Mouse (Mus musculus) hindbrain, embryonic 12.5 days (tissue): ENCODE measurements at regions not wholly inside any gene's neighbourhood (a gene's known extent, or its start where the extent isn't known, plus 50 kb on each side); places are given as distances from the start of the nearest gene placed in this dataset.

ENCODE experiments used
- ATAC-seq: fragments of 200-750 bp; cut with Nextera tagmentation; 2 replicates; pipeline ENCODE4 v1.8.0; 2017; ENCODE audit warnings: moderate TSS enrichment; ENCODE audit not compliant: low FRiP score
- H3K27ac ChIP-seq: fragments of 300-500 bp; sonication (generic); 2 replicates; pipeline ENCODE4 v1.5.1; 2016; ENCODE audit warnings: mild to moderate bottlenecking
- H3K27me3 ChIP-seq: fragments of 300-500 bp; sonication (generic); 2 replicates; pipeline ENCODE4 v1.6.1; 2016; ENCODE audit warnings: mild to moderate bottlenecking
- H3K36me3 ChIP-seq: fragments of 300-500 bp; sonication (generic); 2 replicates; pipeline ENCODE4 v1.6.1; 2016; ENCODE audit warnings: mild to moderate bottlenecking
- H3K4me1 ChIP-seq: fragments of 300-500 bp; sonication (generic); 2 replicates; pipeline ENCODE4 v1.6.1; 2016
- H3K4me2 ChIP-seq: fragments of 300-500 bp; sonication (generic); replicated peaks from 2 replicates; pipeline ENCODE4 v1.6.1; 2016; ENCODE audit warnings: mild to moderate bottlenecking
- H3K4me3 ChIP-seq: fragments of 300-500 bp; sonication (generic); 2 replicates; pipeline ENCODE4 v1.5.1; 2016; ENCODE audit warnings: mild to moderate bottlenecking
- H3K9ac ChIP-seq: fragments of 300-500 bp; sonication (generic); 2 replicates; pipeline ENCODE4 v1.6.1; 2016; ENCODE audit warnings: mild to moderate bottlenecking, moderate library complexity
- H3K9me3 ChIP-seq: fragments of 300-500 bp; sonication (generic); replicated peaks from 2 replicates; pipeline ENCODE4 v1.6.1; 2016; ENCODE audit warnings: mild to moderate bottlenecking
- WGBS: fragments of 180-500 bp; shearing (Covaris S2); methylation state at CpG from one replicate; pipeline ENCODE4 v1.1.7; 2016; 5-methylcytosine and 5-hydroxymethylcytosine counted together

GRCm38 (mm10) chr1:121745181-121745580, 177.4 kb upstream of the Ddx18 start:
- no peaks in the 10 kb centered on the region for H3K36me3 ChIP-seq
- H3K9ac ChIP-seq: no peak overlapping the region
- no peak for ATAC-seq
- H3K27me3 ChIP-seq: no peaks in the 10 kb centered on the region
- H3K27ac ChIP-seq: no peak overlapping the region
- no peak overlapping the region for H3K4me3 ChIP-seq
- no peak overlapping the region for H3K4me2 ChIP-seq
- WGBS: 91% methylated on average over 1 of the region's 1 CpGs
- H3K4me1 ChIP-seq: no peaks in the 10 kb centered on the region
- H3K9me3 ChIP-seq: no peaks in the 10 kb centered on the region

- Histone ChIP-seq H3K4me3 (no peak overlapping the region), H3K27ac (no peak overlapping the region), H3K36me3 (no peaks in the 10 kb centered on the region), H3K27me3 (no peaks in the 10 kb centered on the region), H3K9me3 (no peaks in the 10 kb centered on the region), H3K4me1 (peaks cover 4% of the 10 kb centered on the region; the same call in 1 of the 2 replicates), H3K9ac (no peak overlapping the region), H3K4me2 (no peak overlapping the region)
- 75% methylated on average over 11 of the region's 11 CpGs for WGBS
- ATAC-seq: no peak; the same call in 1 of the 2 replicates
Observed at GRCm38 (mm10) chr1:121735113-121735719, 167.4 kb upstream of the Ddx18 start.

- Histone ChIP-seq H3K4me1 (peaks cover 4% of the 10 kb centered on the region; the same call in 1 of the 2 replicates), H3K36me3 (no peaks in the 10 kb centered on the region), H3K4me2 (no peak overlapping the region), H3K4me3 (no peak overlapping the region), H3K27ac (no peak overlapping the region), H3K27me3 (no peaks in the 10 kb centered on the region), H3K9me3 (no peaks in the 10 kb centered on the region), H3K9ac (no peak overlapping the region)
- no peak; the same call in 1 of the 2 replicates for ATAC-seq
- 76% methylated on average over 3 of the region's 3 CpGs for WGBS
Observed at GRCm38 (mm10) chr1:121734456-121735112, 166.8 kb upstream of the Ddx18 start.

- no peak overlapping the region for H3K9ac ChIP-seq
- no peaks in the 10 kb centered on the region for H3K27me3 ChIP-seq
- H3K9me3 ChIP-seq: no peaks in the 10 kb centered on the region
- no peak overlapping the region for H3K4me2 ChIP-seq
- no peak for ATAC-seq
- no peak overlapping the region for H3K27ac ChIP-seq
- H3K4me3 ChIP-seq: no peak overlapping the region
- no peaks in the 10 kb centered on the region for H3K36me3 ChIP-seq
- no peaks in the 10 kb centered on the region for H3K4me1 ChIP-seq
- 77% methylated on average over 9 of the region's 9 CpGs for WGBS
Observed at GRCm38 (mm10) chr1:121709317-121709860, 141.6 kb upstream of the Ddx18 start.

- Histone ChIP-seq H3K9ac (no peak overlapping the region), H3K4me1 (no peaks in the 10 kb centered on the region), H3K27ac (no peak overlapping the region), H3K9me3 (no peaks in the 10 kb centered on the region), H3K27me3 (no peaks in the 10 kb centered on the region), H3K4me3 (no peak overlapping the region), H3K36me3 (no peaks in the 10 kb centered on the region), H3K4me2 (no peak overlapping the region)
- 72% methylated on average over 10 of the region's 10 CpGs for WGBS
- ATAC-seq: no peak
Observed at GRCm38 (mm10) chr1:121708301-121708700, 140.5 kb upstream of the Ddx18 start.

GRCm38 (mm10) chr1:121701826-121702225, 134.0 kb upstream of the Ddx18 start:
- H3K27ac ChIP-seq: no peak overlapping the region
- no peak overlapping the region for H3K4me2 ChIP-seq

GRCm38 (mm10) chr1:121653901-121654300, 86.1 kb upstream of the Ddx18 start:
- no peaks in the 10 kb centered on the region for H3K27me3 ChIP-seq
- no peak for ATAC-seq
- H3K4me3 ChIP-seq: no peak overlapping the region
- no peaks in the 10 kb centered on the region for H3K9me3 ChIP-seq
- H3K9ac ChIP-seq: no peak overlapping the region
- no peak overlapping the region for H3K4me2 ChIP-seq
- no peaks in the 10 kb centered on the region for H3K36me3 ChIP-seq
- WGBS: 92% methylated on average over 1 of the region's 1 CpGs
- H3K4me1 ChIP-seq: no peaks in the 10 kb centered on the region
- H3K27ac ChIP-seq: no peak overlapping the region

More at GRCm38 (mm10) chr1:121701826-121702225, 134.0 kb upstream of the Ddx18 start:
- H3K4me3 ChIP-seq: no peak overlapping the region
- WGBS: 54% methylated on average over 7 of the region's 7 CpGs
- no peak overlapping the region for H3K9ac ChIP-seq
- no peaks in the 10 kb centered on the region for H3K9me3 ChIP-seq
- no peak; the same call in 1 of the 2 replicates for ATAC-seq
- H3K4me1 ChIP-seq: no peaks in the 10 kb centered on the region
- no peaks in the 10 kb centered on the region for H3K27me3 ChIP-seq
- H3K36me3 ChIP-seq: no peaks in the 10 kb centered on the region

- WGBS: 91% methylated on average over 3 of the region's 3 CpGs
- Histone ChIP-seq H3K9ac (no peak overlapping the region), H3K36me3 (no peaks in the 10 kb centered on the region), H3K4me2 (no peak overlapping the region), H3K4me3 (no peak overlapping the region), H3K27ac (no peak overlapping the region), H3K9me3 (no peaks in the 10 kb centered on the region), H3K27me3 (no peaks in the 10 kb centered on the region), H3K4me1 (no peaks in the 10 kb centered on the region)
- ATAC-seq: no peak
Observed at GRCm38 (mm10) chr1:121650071-121650470, 82.3 kb upstream of the Ddx18 start.

- H3K27ac ChIP-seq: no peak overlapping the region
- H3K4me1 ChIP-seq: no peaks in the 10 kb centered on the region
- no peak overlapping the region for H3K9ac ChIP-seq
- H3K9me3 ChIP-seq: no peaks in the 10 kb centered on the region
- H3K27me3 ChIP-seq: no peaks in the 10 kb centered on the region
- no peak for ATAC-seq
- H3K4me3 ChIP-seq: no peak overlapping the region
- 89% methylated on average over 2 of the region's 2 CpGs for WGBS
- H3K4me2 ChIP-seq: no peak overlapping the region
- H3K36me3 ChIP-seq: no peaks in the 10 kb centered on the region
Observed at GRCm38 (mm10) chr1:121631466-121631865, 63.7 kb upstream of the Ddx18 start.

- no peaks in the 10 kb centered on the region for H3K36me3 ChIP-seq
- H3K9me3 ChIP-seq: no peaks in the 10 kb centered on the region
- no peak for ATAC-seq
- H3K27ac ChIP-seq: no peak overlapping the region
- H3K4me3 ChIP-seq: no peak overlapping the region
- H3K4me1 ChIP-seq: no peaks in the 10 kb centered on the region
- H3K27me3 ChIP-seq: no peaks in the 10 kb centered on the region
- H3K9ac ChIP-seq: no peak overlapping the region
- no peak overlapping the region for H3K4me2 ChIP-seq
- WGBS: 65% methylated on average over 7 of the region's 7 CpGs
Observed at GRCm38 (mm10) chr1:121620262-121620661, 52.5 kb upstream of the Ddx18 start.

GRCm38 (mm10) chr1:121618550-121618949, 50.8 kb upstream of the Ddx18 start:
- Histone ChIP-seq H3K36me3 (no peaks in the 10 kb centered on the region), H3K27ac (no peak overlapping the region), H3K4me1 (no peaks in the 10 kb centered on the region), H3K9me3 (no peaks in the 10 kb centered on the region), H3K9ac (no peak overlapping the region), H3K27me3 (no peaks in the 10 kb centered on the region), H3K4me2 (no peak overlapping the region), H3K4me3 (no peak overlapping the region)
- ATAC-seq: no peak
